Mouse (Mus musculus) bone marrow, adult 2 months (tissue): Measurements from ENCODE around the gene Trpm4. TPM values are rescaled to one million over a fixed set of nuclear protein-coding genes. Genes with fewer than 3 reads are reported as not detected.
A peak's percentile ranks its signal among the peaks of the same experiment; 100 is the strongest.

Source experiments
- H3K27ac ChIP-seq: fragments of 200-500 bp; 2 replicates; pipeline ENCODE4 v1.5.1; 2012; ENCODE audit warnings: low read depth, mild to moderate bottlenecking, control low read depth, inconsistent platforms, low read length; ENCODE audit not compliant: control insufficient read depth, poor library complexity, insufficient read depth
- H3K4me1 ChIP-seq: fragments of 200-500 bp; 2 replicates; pipeline ENCODE4 v1.6.1; 2011; ENCODE audit warnings: low read length; ENCODE audit not compliant: control insufficient read depth, insufficient read depth
- H3K4me3 ChIP-seq: fragments of 200-500 bp; replicated peaks from 2 replicates; pipeline ENCODE3; 2011; ENCODE audit warnings: mild to moderate bottlenecking, low read depth, low read length, control low read depth; ENCODE audit not compliant: control insufficient read depth
- CTCF ChIP-seq: fragments of 200-500 bp; IDR thresholded peaks from 2 replicates; pipeline ENCODE4 v1.5.1; 2011; ENCODE audit warnings: low read length, control low read depth; ENCODE audit not compliant: control insufficient read depth, insufficient read depth
- POLR2A ChIP-seq: fragments of 200-500 bp; IDR thresholded peaks from 2 replicates; pipeline ENCODE4 v1.6.1; 2011; ENCODE audit warnings: low read depth, mild to moderate bottlenecking, control low read depth, low read length, borderline replicate concordance; ENCODE audit not compliant: control insufficient read depth
- WGBS: fragments of 180-500 bp; shearing (Covaris S2); methylation state at CpG from one replicate; pipeline ENCODE4 v1.1.7; 2018; 5-methylcytosine and 5-hydroxymethylcytosine counted together
- polyA plus RNA-seq: library from polyadenylated mRNA; stranded (reverse); fragments of >200 nt; gene quantifications from 2 replicates; pipeline ENCODE4 v1.2.4, GENCODE M21; 2011; ENCODE audit warnings: low replicate concordance; ENCODE audit not compliant: missing spikeins, insufficient read depth, insufficient read length

Trpm4 gene
- polyA plus RNA-seq: 2.6 and 3.9 TPM in 2 replicates

DNA sequence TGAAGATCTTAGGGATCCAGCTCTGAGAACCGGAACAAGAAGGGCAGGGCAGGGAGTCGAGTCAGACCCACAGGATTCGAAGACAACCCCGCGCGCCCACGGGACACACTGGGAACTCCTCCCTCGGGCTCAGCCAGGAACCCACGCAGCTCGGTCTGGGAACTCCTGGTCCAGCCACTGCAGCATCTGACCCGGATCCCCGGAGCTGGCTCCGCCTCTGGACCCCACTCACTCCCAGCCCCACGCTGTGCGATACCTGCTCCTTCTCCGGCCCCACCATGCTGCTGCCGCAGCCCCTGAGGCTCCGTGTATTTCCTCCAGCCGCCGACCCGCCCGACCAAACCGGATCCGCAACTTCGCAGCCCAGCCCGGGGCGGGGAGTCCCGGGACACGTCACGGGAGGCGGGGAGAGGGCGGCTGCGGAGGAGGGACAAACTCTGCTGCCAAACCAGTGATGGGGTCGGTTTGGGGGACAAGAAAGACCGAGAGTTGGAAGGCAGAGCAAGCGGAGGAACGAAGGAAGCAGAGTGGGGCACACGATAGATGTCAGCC lies at the start of gene Trpm4:
TSS of gene Trpm4 (minus strand) at position 350 of the 552 bp plus-strand sequence.
- no peaks in the 10 kb centered on the region for H3K4me1 ChIP-seq
- H3K27ac ChIP-seq: peak within 1 kb of the TSS; percentile 17; the same call in 1 of the 2 replicates
- under 1% methylated on average over 38 of the region's 38 CpGs for WGBS
- H3K4me3 ChIP-seq: peak within 1 kb of the TSS; percentile 55
- TF ChIP-seq CTCF: no peak
- peak; percentile 35; the same call in 1 of the 2 replicates for TF ChIP-seq POLR2A

DNA sequence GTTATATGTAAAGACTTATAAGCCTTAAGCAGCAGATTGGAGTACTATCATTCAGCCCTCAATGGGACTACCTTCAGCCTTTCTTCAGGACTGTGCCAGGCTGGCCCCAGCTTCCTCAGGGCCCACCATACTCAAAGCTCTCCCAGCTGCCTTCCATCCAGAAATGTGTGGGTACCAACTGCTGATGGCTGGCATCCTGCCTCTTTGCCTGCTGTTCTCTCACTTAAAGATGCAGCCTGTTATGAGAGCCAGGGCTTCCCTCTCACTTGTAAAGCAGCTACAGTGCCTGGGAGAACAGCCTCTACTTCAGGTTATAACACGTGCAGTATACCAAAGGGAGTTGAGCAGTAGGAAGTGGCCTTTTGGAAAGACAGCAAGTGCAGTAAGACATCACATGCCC lies 42.5 kb upstream of the Trpm4 start:
- Histone ChIP-seq H3K27ac (no peak overlapping the region), H3K4me3 (no peak overlapping the region), H3K4me1 (no peaks in the 10 kb centered on the region)
- 82% methylated on average over 1 of the region's 1 CpGs for WGBS
- TF ChIP-seq POLR2A: no peak
- TF ChIP-seq CTCF: no peak

GRCm38 (mm10) chr7:45374620-45375019 lies 41.0 kb upstream of the Trpm4 start:
- Histone ChIP-seq H3K4me3 (no peak overlapping the region), H3K27ac (no peak overlapping the region), H3K4me1 (no peaks in the 10 kb centered on the region; the same call in 1 of the 2 replicates)
- 79% methylated on average over 8 of the region's 8 CpGs for WGBS
- TF ChIP-seq CTCF (no peak), POLR2A (no peak)

- no peaks in the 10 kb centered on the region; the same call in 1 of the 2 replicates for H3K4me1 ChIP-seq
- TF ChIP-seq POLR2A (no peak), CTCF (no peak)
- 83% methylated on average over 5 of the region's 5 CpGs for WGBS
- no peak overlapping the region for H3K27ac ChIP-seq
- H3K4me3 ChIP-seq: no peak overlapping the region
Observed at GRCm38 (mm10) chr7:45372371-45372770, 38.8 kb upstream of the Trpm4 start.

- H3K4me3 ChIP-seq: no peak within 1 kb of the TSS
- TF ChIP-seq CTCF: 0 out of 2 replicates have a peak, but pooled peaks have one; percentile 7
- TF ChIP-seq POLR2A: no peak
Observed at GRCm38 (mm10) chr7:45370475-45371311, 37.1 kb upstream of the Trpm4 start, which contains the start of gene Lin7b. Gene Lin7b (minus strand): TSS chr7:45370583.

DNA sequence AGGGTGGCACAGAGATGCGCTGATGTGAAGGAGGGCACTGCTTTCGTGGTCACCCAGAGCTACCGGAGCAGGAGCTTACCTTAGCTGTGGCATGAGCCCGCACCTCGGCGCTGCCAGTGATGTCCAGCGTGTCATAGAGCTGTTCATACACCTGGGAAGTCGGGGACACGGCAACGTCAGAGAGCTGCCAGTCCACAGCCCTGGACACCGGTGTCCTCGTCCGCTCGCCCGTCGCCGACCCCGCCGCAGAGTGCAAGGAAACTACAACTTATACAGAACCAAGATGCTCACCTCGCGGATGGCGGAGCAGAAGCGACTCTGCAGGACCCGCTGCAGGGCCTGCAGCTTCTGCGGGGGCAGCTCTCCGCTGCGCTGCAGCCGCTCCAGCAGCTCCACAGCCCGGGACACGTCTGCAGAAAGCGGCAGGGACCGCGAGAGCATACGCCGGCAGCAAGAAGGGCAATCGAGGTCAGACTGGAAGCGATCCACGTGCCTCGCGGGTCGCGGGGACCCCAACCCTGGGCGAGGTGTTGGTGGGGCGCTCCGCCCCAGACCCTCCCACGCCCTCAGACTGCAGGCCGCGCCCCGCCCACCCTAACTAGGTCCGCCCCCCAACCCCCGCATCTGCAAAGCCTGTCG lies 36.4 kb upstream of the Trpm4 start:
- Histone ChIP-seq H3K27ac (no peak overlapping the region), H3K4me1 (no peaks in the 10 kb centered on the region; the same call in 1 of the 2 replicates), H3K4me3 (no peak overlapping the region)
- 8% methylated on average over 52 of the region's 52 CpGs for WGBS
- TF ChIP-seq POLR2A (no peak), CTCF (no peak)

More at GRCm38 (mm10) chr7:45370475-45371311, 37.1 kb upstream of the Trpm4 start, which contains the start of gene Lin7b:
- H3K27ac ChIP-seq: no peak within 1 kb of the TSS
- H3K4me1 ChIP-seq: no peaks in the 10 kb centered on the region; the same call in 1 of the 2 replicates
- WGBS: 12% methylated on average over 28 of the region's 28 CpGs

DNA sequence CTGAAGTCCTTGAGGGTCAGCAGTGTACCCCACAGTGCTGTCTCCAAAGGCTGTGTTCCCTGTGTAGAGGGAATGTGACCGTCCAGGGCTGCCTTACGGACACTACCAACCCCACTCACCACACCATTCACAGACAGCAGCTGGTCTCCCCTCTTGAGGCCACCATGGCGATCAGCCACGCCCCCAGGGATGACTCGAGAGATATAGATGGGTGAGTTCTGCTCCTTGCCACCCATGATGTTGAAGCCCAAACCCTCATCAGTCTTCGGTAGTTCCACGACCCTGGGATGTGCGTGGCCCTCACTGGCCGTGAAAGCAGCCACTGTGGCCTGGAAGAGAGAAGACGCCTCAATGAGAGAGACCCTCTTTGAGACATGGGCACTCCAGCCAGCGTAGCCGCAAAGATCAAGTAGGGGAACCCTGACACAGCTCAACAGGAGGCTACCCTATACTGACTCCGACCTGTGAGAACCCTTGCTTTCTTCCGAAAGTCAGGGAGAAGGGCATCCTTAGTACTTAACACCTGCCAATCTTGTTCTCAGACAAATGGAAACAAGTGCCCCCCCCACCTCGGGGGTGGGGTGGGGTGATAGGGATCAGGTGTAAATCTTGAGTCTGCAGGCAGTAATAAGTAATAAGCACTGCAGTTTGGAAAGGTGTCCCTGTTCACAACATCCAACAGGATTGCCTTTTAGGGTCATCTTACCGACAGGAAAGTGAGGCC lies 35.6 kb upstream of the Trpm4 start:
- no peak for TF ChIP-seq CTCF
- no peak for TF ChIP-seq POLR2A
- Histone ChIP-seq H3K4me1 (no peaks in the 10 kb centered on the region; the same call in 1 of the 2 replicates), H3K4me3 (no peak overlapping the region), H3K27ac (no peak overlapping the region)
- WGBS: 70% methylated on average over 16 of the region's 16 CpGs

- Histone ChIP-seq H3K4me1 (no peaks in the 10 kb centered on the region; the same call in 1 of the 2 replicates), H3K27ac (no peak overlapping the region), H3K4me3 (no peak overlapping the region)
- WGBS: 82% methylated on average over 15 of the region's 15 CpGs
- TF ChIP-seq CTCF: no peak
- TF ChIP-seq POLR2A: no peak
Observed at GRCm38 (mm10) chr7:45368178-45368577, 34.6 kb upstream of the Trpm4 start.
